Mouse (Mus musculus) adrenal gland, postnatal 10 days (tissue): ENCODE data around the gene Gpr173. TPM values are rescaled to one million over a fixed set of nuclear protein-coding genes. Genes with fewer than 3 reads are reported as not detected.

Experiments used
- total RNA-seq, 2 experiments: library from RNA; stranded (reverse); gene quantifications; 2 replicates each; pipeline ENCODE4 v1.2.3; 2021

Gene Gpr173
- total RNA-seq, 2 experiments from 2014 or later = 3.3 to 4.7 TPM

Other genes starting within 250 kb of the Gpr173 start
- 10 to 100 TPM; 25.3 to 30.0 TPM for gene Iqsec2, start 224.4 kb downstream of the Gpr173 start, total RNA-seq
- gene Kdm5c, start 135.7 kb downstream of the Gpr173 start, total RNA-seq = 10 to 100 TPM; 52.9 to 72.5 TPM
- gene Kantr, start 41.2 kb downstream of the Gpr173 start, total RNA-seq = 10 to 100 TPM in 1 of 2 experiments, 1 to 10 TPM in 1; 8.4 to 12.4 TPM
- gene Tspyl2, start 26.3 kb downstream of the Gpr173 start, total RNA-seq = 10 to 100 TPM; 24.4 to 31.1 TPM
- gene Cldn34a, start 194.6 kb upstream of the Gpr173 start, total RNA-seq = not detected